Mouse (Mus musculus) testis, adult 2 months (tissue): ENCODE measurements around the gene Fmo6.
A peak's percentile ranks its signal among the peaks of the same experiment; 100 is the strongest.

Experiments
- CTCF ChIP-seq: fragments of 200-500 bp; IDR thresholded peaks from 2 replicates; pipeline ENCODE4 v1.5.1; 2012; ENCODE audit warnings: low read depth, mild to moderate bottlenecking, inconsistent platforms, low read length, moderate library complexity; ENCODE audit not compliant: control insufficient read depth, insufficient read depth, insufficient replicate concordance
- POLR2A ChIP-seq: fragments of 200-500 bp; IDR thresholded peaks from 2 replicates; pipeline ENCODE4 v1.6.1; 2012; ENCODE audit warnings: low read depth, mild to moderate bottlenecking, inconsistent platforms, low read length, moderate library complexity; ENCODE audit not compliant: control insufficient read depth

GRCm38 (mm10) chr1:162895900-162896299 is 41.4 kb downstream of the Fmo6 start:
- TF ChIP-seq CTCF (peak; percentile 33; the same call in 1 of the 2 replicates), POLR2A (no peak)
